Mouse (Mus musculus) intestine, postnatal 0 days (tissue): Measurements from ENCODE around the gene Sulf2. TPM values are rescaled to one million over a fixed set of nuclear protein-coding genes. Genes with fewer than 3 reads are reported as not detected.
A peak's percentile ranks its signal among the peaks of the same experiment; 100 is the strongest.

Experiments
- ATAC-seq: fragments of 200-750 bp; cut with Nextera tagmentation; 2 replicates; pipeline ENCODE4 v1.8.0; 2017; ENCODE audit warnings: mild to moderate bottlenecking, moderate TSS enrichment, moderate library complexity
- H3K27ac ChIP-seq: fragments of 300-500 bp; sonication (generic); 2 replicates; pipeline ENCODE4 v1.5.1; 2014; ENCODE audit warnings: mild to moderate bottlenecking, low read depth, low read length, moderate library complexity
- H3K27me3 ChIP-seq: fragments of 300-500 bp; sonication (generic); replicated peaks from 2 replicates; pipeline ENCODE4 v1.6.1; 2014; ENCODE audit warnings: low read length, mixed read lengths; ENCODE audit not compliant: control insufficient read depth, insufficient read depth
- H3K36me3 ChIP-seq: fragments of 300-500 bp; sonication (generic); 2 replicates; pipeline ENCODE4 v1.6.1; 2014; ENCODE audit warnings: mild to moderate bottlenecking, moderate library complexity; ENCODE audit not compliant: control insufficient read depth, insufficient read depth
- H3K4me1 ChIP-seq: fragments of 300-500 bp; sonication (generic); replicated peaks from 2 replicates; pipeline ENCODE4 v1.6.1; 2014; ENCODE audit warnings: antibody characterized with exemption, low read length, mixed read lengths; ENCODE audit not compliant: control insufficient read depth, insufficient read depth
- H3K4me2 ChIP-seq: fragments of 300-500 bp; sonication (generic); replicated peaks from 2 replicates; pipeline ENCODE4 v1.6.1; 2014; ENCODE audit warnings: low read depth, mild to moderate bottlenecking, moderate library complexity
- H3K4me3 ChIP-seq: fragments of 300-500 bp; sonication (generic); 2 replicates; pipeline ENCODE4 v1.5.1; 2014; ENCODE audit warnings: low read depth, low read length
- H3K9ac ChIP-seq: fragments of 300-500 bp; sonication (generic); 2 replicates; pipeline ENCODE4 v1.6.1; 2014; ENCODE audit warnings: mild to moderate bottlenecking, low read depth, low read length
- H3K9me3 ChIP-seq: fragments of 300-500 bp; sonication (generic); 2 replicates; pipeline ENCODE4 v1.6.1; 2016; ENCODE audit warnings: mixed run types; ENCODE audit not compliant: control insufficient read depth
- CTCF ChIP-seq: sonication (generic); IDR thresholded peaks from 2 replicates; pipeline ENCODE4 v1.5.1; 2016; ENCODE audit warnings: low read depth, mild to moderate bottlenecking, control low read depth, antibody characterized with exemption, moderate library complexity
- WGBS: fragments of 180-500 bp; shearing (Covaris S2); extraction: QIAGEN DNeasy Blood & Tissue Kit; methylation state at CpG from one replicate; pipeline ENCODE4 v1.1.7; 2014; 5-methylcytosine and 5-hydroxymethylcytosine counted together
- polyA plus RNA-seq: library from polyadenylated mRNA; unstranded; fragments of >200 nt; fragmentation: Nextera tagmentation; extraction: Ambion mirVana; gene quantifications from 2 replicates; pipeline ENCODE4 v1.2.1, GENCODE M21; 2015

Sulf2 gene
- polyA plus RNA-seq, 1 experiment from 2014 or later = 66.4 TPM

- H3K9ac ChIP-seq = no peak overlapping the region
- H3K9me3 ChIP-seq = no peaks in the 10 kb centered on the region
- H3K36me3 ChIP-seq = peaks cover 19% of the 10 kb centered on the region; the same call in 1 of the 2 replicates
- 74% methylated on average over 2 of the region's 2 CpGs for WGBS
- H3K4me3 ChIP-seq = no peak overlapping the region
- no peak overlapping the region for H3K27ac ChIP-seq
- no peak overlapping the region for H3K4me2 ChIP-seq
- no peak for ATAC-seq
- peaks cover 10% of the 10 kb centered on the region for H3K4me1 ChIP-seq
- TF ChIP-seq CTCF = no peak
- no peaks in the 10 kb centered on the region for H3K27me3 ChIP-seq
Measured at GRCm38 (mm10) chr2:166119992-166120391, 35.5 kb downstream of the Sulf2 start.

- no peak for ATAC-seq
- WGBS = 88% methylated on average over 16 of the region's 16 CpGs
Measured at GRCm38 (mm10) chr2:166116704-166117103, 38.8 kb downstream of the Sulf2 start.

GRCm38 (mm10) chr2:166116278-166116608 lies 39.2 kb downstream of the Sulf2 start:
- Histone ChIP-seq H3K27ac (no peak overlapping the region), H3K36me3 (peaks cover 33% of the 10 kb centered on the region; the same call in 1 of the 2 replicates)

More at GRCm38 (mm10) chr2:166116704-166117103, 38.8 kb downstream of the Sulf2 start:
- no peak for TF ChIP-seq CTCF
- no peak overlapping the region for H3K4me3 ChIP-seq
- no peaks in the 10 kb centered on the region for H3K27me3 ChIP-seq
- no peaks in the 10 kb centered on the region for H3K9me3 ChIP-seq
- H3K27ac ChIP-seq = no peak overlapping the region
- no peaks in the 10 kb centered on the region; the same call in 1 of the 2 replicates for H3K4me1 ChIP-seq
- H3K4me2 ChIP-seq = no peak overlapping the region
- H3K9ac ChIP-seq = no peak overlapping the region
- peaks cover 33% of the 10 kb centered on the region; the same call in 1 of the 2 replicates for H3K36me3 ChIP-seq

GRCm38 (mm10) chr2:166115571-166116277 lies 39.7 kb downstream of the Sulf2 start:
- WGBS = 86% methylated on average over 15 of the region's 15 CpGs
- Histone ChIP-seq H3K4me3 (no peak overlapping the region), H3K27me3 (no peaks in the 10 kb centered on the region), H3K4me2 (no peak overlapping the region), H3K4me1 (no peaks in the 10 kb centered on the region), H3K36me3 (peaks cover 33% of the 10 kb centered on the region; the same call in 1 of the 2 replicates), H3K27ac (no peak overlapping the region), H3K9ac (no peak overlapping the region), H3K9me3 (no peaks in the 10 kb centered on the region)
- TF ChIP-seq CTCF = no peak
- ATAC-seq = peak; percentile 39; the same call in 1 of the 2 replicates

More at GRCm38 (mm10) chr2:166116278-166116608, 39.2 kb downstream of the Sulf2 start:
- H3K9ac ChIP-seq = no peak overlapping the region
- H3K27me3 ChIP-seq = no peaks in the 10 kb centered on the region
- 90% methylated on average over 7 of the region's 7 CpGs for WGBS
- no peaks in the 10 kb centered on the region for H3K4me1 ChIP-seq
- ATAC-seq = no peak
- no peak overlapping the region for H3K4me3 ChIP-seq
- TF ChIP-seq CTCF = no peak
- no peak overlapping the region for H3K4me2 ChIP-seq
- H3K9me3 ChIP-seq = no peaks in the 10 kb centered on the region

- no peak overlapping the region for H3K4me3 ChIP-seq
- no peak for TF ChIP-seq CTCF
- no peak overlapping the region for H3K4me2 ChIP-seq
- H3K4me1 ChIP-seq = no peaks in the 10 kb centered on the region
- no peaks in the 10 kb centered on the region for H3K27me3 ChIP-seq
- WGBS = 90% methylated on average over 11 of the region's 11 CpGs
- H3K9me3 ChIP-seq = no peaks in the 10 kb centered on the region
- H3K36me3 ChIP-seq = peaks cover 29% of the 10 kb centered on the region; the same call in 1 of the 2 replicates
- H3K27ac ChIP-seq = no peak overlapping the region
- ATAC-seq = no peak
- no peak overlapping the region for H3K9ac ChIP-seq
Measured at GRCm38 (mm10) chr2:166112986-166113385, 42.5 kb downstream of the Sulf2 start.

- H3K9me3 ChIP-seq = no peaks in the 10 kb centered on the region
- H3K9ac ChIP-seq = no peak overlapping the region
- no peak overlapping the region for H3K4me3 ChIP-seq
- no peak for TF ChIP-seq CTCF
- no peak for ATAC-seq
- no peaks in the 10 kb centered on the region for H3K27me3 ChIP-seq
- H3K4me2 ChIP-seq = no peak overlapping the region
- H3K36me3 ChIP-seq = peaks cover 23% of the 10 kb centered on the region; the same call in 1 of the 2 replicates
- H3K27ac ChIP-seq = no peak overlapping the region
- WGBS = 40% methylated on average over 10 of the region's 10 CpGs
- no peaks in the 10 kb centered on the region for H3K4me1 ChIP-seq
Measured at GRCm38 (mm10) chr2:166111831-166112250, 43.6 kb downstream of the Sulf2 start.
